Mouse (Mus musculus) telencephalon, adult 2 months (tissue): ENCODE measurements at regions not wholly inside any gene's neighbourhood (a gene's known extent, or its start where the extent isn't known, plus 50 kb on each side); places are given as distances from the start of the nearest gene placed in this dataset.

ENCODE experiments used
- DNase-seq: peaks from one replicate; pipeline ENCODE4 v3.0.0-alpha.2; 2011; ENCODE audit warnings: low read depth, low spot score

DNA sequence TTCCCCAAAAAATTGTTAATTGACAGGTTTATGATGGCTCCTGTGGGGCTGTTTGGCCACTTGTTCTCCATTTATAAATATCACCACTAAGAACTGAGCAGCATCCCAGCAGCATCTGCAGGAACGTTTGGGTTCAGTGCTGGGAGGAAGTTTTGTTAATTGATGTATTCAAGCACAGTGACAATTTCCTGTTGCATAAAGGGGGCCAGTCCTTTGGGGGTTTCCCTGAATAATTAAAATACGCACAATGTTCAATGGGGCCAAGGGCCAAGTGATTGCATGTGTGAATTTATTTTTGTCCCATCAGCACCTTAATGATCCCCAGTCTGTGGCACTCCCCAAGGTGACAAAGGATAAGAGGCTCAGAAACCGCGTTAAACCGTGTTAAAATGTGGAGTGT lies 1272.6 kb upstream of the A1bg start:
- no peak for DNase-seq

DNA sequence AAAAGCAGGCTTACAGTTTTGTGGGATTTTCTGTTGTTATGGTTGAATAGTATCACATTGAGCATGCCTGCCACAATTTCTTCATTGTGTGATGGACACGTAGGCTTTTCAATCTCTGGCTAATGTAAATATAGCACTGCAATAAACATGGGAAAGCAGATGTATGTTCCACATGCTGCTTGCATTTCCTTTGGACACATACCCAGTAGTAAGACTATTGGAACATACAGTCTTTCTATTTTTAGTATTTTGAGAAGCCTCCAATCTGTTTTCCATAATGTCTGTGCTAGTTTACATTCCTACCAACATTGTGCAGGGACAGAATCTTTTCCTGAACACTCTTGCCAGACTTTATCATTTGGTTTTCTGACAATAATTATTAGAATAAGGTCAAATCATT lies 1269.9 kb upstream of the A1bg start:
- no peak for DNase-seq

DNA sequence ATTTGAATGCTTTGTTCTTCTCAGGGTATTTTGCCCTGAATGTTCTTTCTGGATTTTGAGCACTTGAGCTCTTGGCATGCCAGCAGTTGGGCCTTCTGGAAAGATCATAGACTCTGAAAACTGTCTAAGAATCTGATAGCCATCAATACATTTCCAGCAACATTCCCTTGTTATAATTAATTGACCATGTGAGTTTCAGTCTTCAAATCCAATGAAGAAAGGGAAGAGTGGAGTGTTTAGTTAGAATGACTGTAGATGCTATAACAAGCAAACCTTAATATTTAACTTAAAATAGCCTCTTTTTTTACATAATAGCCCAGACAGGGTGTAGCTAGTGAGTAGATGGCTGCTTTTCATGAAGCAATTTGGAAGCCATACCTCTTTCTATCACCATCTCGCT lies 1268.8 kb upstream of the A1bg start:
- no peak for DNase-seq

DNA sequence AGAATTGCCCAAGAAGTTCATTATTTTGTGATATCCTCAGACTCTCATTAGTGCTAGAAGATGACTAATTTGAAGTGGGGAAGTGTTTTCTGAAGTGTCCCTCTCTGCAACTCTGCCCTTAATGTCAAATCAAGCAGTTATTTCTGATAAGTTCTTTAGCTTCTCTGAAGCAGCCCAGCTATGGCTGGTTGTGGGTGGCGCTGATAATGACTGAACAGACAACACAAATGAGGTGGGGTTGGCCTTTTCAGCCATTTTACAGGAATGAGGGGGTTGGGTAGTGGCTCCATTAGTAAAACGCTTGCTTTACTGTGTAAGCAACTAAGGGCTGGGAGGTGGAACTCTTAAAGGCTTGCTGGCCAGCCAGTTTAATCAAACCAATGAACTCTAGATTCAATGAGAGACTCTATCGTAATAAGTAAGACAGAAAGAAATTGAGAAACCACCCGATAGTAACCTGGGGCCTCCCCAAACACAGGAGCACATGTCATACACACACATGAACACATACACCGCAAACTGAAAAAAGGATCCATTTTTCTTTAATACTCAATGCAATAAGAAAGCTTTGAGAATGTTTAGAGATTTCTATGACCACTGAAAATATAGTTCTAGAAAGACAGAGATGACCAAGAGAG lies 1268.3 kb upstream of the A1bg start:
- no peak for DNase-seq

DNA sequence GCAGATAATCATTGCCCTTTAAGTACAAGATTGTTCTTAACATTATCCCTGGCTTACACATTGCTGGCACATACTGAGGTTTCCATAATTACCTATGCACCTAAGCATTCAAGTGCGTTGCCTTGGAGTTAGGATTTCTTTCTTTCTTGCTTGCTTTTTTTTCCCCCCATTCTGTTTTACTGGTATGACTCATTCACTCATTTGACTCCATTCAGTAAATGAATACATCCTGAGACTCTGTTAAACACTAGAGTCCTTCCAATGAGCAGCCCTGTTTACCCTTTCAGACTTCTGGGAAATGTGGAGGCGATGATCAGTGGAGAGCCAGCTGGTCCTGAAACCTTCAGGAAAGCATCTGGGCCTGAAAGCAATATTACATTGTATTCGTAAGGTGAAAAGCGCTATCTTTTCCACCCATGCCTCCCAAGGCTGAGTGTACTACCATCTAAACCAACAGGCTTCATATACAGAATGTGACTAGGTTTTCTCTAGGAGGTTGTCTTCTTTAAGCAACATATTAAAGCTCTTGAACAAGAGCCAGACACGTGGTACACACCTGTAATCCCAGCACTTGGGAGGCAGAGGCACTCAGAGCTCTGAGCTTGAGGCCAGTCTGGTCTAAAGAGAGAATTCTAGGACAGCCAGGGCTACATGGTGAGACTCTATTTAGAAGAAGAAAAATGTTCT lies 1267.6 kb upstream of the A1bg start:
- DNase-seq: no peak

DNA sequence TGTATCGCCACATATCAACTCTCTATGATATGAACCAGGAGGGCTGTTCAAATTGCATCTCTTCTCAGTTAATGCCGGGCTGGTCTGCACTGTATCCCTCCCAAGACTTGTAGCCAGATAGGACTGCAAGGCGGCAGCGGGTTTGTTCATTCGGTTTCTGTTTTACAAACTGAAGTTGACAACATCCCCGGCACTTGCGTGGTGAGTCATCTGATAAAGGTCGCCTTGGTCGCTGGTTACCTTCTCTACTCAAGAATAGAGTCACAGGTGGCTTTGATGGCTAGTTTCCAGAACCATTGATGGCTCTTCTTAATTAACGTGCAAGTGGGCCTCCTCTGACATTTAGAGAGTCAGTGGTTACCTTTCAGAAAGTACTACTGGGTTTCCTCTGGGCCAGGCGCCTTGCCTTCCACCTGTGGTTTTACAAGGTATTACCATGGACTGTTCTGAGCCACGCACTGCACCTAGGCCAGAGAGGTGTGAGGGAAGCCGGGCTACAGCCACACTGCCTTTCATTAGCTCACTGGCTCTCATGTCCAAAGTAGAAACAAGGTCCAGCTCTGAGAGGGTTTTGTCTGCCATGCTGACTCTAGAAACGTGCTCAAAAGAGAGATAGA lies 1266.9 kb upstream of the A1bg start:
- no peak for DNase-seq

DNA sequence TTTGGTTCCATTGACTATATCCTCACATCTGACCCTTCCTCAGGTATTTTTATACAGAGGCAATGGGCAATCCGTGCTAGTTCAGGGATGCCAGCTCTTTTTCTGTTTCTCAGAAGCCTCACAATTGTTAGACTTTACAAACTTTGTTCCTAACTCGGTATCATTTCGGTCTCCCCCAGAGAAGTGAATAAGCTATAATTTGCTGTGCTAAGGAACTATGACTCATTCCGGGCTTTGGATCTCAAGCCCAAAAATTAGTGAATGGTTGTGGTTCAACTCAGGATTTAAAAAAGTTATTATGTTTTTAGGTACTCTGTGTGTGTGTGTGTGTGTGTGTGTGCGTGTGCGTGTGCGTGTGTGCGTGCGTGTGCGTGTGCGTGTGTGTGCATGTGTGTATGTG lies 1263.7 kb upstream of the A1bg start:
- no peak for DNase-seq

DNA sequence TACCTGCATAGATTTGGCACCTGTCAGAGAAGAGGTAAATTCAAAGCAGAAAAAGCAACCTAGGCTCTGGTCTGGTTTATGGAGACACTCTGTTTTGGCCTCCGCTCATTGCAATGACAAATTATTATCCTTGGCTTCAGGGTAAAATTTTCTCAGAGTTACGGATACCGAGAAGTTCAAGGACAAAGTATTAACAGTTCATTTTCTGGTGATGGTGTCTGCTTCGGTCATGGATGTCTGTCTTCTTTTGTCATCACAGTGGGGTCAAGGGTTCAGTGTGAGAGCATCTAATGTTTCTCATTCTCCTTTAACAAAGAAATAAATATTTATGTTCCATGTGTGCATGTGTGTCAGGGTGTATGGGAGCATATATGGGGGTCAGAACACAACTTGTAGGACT lies 1261.0 kb upstream of the A1bg start:
- DNase-seq: no peak

DNA sequence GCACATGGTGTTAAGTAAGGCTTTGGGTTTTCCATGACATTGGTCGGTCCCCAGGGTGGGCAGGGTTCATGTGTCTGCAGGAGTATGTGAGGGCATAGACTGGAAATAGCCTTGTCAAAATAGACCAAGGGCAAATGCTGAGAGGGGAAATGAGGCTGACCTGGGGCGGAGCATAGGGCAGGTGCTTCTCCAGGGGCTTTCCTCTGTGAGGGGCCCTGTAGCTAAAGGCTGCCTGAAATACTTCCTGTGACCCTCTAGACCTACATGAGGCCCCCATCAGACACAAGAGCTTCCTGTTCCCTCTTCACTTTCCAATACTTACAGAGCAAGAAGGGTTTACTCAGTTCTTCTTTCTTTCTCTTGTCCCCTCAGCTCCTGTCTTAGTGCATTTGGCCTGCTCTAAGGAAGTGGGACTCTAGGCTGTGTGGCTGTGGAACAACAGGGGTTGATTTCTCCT lies 1258.7 kb upstream of the A1bg start:
- DNase-seq: no peak

DNA sequence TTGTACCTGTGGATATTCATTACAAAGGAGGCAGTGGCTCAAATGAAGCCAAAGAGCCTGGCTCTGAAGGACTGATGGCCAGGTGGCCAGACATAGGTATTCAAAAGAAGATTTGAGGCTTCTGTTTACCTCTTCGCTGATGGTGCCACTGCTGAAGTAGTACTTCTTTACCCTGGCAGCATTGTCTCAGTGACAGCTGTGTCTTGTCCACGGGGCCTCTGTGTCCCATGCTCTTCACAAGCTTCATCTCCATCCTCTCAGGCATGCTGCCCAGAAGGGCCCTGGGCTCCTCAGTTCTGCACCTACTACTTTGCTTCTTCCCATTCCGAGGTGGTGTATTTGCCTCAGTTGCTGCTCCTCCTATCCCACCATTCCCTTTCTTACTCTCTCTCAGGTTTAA lies 1257.9 kb upstream of the A1bg start:
- DNase-seq: no peak

DNA sequence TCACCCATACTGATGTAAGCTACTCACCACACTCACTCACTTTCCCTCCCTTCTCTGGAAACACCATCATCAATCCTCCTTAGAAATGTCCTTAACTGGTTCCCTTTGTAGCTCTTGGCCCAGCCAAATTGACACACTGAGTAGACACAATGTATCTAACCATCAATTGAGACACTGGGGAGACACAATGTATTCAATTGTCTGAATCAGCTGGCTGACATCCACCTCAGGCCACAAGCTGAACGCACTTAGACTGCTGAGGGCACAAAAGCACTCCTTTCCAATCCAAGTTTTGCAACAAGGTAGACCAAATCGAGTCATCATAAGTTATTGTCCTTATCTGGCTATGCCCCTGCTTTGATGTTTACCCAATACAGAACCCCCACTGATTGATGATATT lies 1257.0 kb upstream of the A1bg start:
- no peak for DNase-seq

DNA sequence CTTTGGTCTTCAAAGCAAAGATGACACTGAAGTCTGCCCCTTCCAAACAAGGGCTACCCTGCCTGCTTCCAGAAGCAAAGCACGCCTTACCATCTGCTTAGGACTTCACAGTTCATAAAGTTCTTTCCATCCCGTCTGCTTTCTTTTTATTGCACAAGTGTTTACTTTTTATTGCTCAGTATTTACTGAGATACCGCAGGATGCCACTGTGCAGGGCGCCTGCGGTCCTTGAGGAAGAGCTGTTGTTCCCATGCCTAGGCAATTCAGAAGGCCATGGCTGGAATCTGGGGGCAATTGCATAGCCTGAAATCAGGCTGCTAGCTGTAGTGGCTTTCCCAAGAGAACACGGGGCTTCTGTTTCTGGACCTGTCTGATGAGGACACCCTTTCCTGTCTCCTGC lies 1255.8 kb upstream of the A1bg start:
- DNase-seq: no peak

DNA sequence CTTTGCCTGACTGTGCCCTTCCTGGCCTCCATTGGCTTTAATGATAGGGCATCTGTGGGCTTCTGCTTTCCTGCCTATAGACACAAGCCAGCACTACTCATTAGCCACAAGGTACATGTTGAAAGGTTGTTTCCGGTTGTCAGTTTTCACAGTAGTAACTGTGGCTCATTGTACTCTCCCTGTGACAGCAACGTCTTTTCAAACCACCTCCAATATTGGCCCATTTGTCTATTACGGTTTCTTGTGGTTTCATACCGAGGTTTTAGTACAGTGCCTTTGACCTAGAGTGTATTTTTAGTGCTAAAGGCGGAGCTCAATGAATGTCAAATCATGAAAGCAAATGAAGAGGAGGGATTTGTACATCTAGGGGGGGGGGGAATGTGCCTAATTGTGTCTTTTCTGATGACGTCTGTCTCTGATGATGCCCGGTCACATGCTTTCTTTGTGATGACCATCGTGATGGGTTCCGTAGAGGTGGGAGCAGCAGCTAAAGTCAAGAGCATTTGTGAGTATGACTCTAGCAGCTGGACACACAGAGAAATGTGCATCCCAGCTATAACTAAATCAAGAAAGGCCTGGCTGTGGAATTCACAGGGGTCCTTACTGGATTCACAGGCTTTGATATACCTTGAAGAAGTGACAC lies 1255.1 kb upstream of the A1bg start:
- DNase-seq: no peak

DNA sequence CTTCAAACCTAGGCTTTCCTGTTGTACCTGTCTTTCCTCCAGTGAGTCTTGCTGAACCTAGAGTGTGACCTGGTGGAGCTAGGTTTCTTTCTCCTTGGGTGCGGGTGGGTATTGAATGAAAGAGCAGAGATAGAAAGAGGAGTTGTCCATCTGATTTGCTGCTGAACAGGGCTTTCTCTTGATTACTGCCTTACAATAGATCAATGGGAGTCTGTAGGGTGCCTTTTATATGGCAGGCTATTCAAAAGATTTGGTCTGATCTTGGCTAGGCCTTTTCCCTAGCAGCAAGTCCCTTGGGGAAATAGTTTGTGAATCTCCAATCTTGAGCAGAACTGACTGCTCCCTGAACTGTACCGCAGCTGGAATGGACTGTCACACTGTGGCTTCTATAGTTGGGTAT lies 1253.3 kb upstream of the A1bg start:
- DNase-seq: no peak

DNA sequence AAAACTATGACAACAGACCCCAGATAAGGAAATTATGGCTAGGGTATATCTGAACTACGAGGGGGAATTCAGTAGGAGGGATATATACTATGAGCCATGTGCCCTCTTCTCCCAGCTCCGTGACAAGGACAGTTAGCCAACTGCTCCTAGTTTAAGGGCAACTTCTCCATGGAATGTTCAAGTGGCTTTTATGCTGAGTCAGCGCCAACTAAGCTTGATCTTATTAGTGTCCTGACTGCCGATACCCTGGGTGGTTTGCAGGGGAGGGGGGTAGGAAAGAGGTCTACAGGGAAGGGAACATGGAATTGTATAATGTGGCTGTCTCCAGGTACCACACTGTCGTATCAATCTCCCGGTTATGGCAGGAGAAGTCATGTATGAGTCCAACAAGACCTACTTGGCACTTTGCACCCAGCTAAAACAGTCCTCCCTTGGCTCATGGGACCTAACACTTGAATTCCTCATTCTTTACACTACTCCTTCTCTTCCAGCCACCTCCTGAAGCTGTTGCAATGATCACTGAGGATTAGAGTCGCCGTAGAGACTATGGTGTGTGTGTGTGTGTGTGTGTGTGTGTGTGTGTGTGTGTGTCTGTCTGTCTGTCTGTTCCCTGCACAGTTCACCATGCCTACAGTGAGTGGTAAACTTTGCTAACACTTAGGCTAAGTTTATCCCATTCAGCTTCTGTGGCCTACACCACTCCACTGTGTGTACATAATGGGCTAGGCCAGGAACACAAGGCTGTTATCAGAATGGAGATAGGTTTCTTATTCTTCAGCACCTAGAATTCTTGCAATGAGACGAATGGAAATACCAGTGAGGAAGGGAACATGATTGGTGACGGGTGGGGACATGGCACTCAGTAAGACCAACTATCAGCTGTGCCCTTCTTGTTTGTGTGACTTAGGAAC lies 1251.1 kb upstream of the A1bg start:
- DNase-seq: no peak

DNA sequence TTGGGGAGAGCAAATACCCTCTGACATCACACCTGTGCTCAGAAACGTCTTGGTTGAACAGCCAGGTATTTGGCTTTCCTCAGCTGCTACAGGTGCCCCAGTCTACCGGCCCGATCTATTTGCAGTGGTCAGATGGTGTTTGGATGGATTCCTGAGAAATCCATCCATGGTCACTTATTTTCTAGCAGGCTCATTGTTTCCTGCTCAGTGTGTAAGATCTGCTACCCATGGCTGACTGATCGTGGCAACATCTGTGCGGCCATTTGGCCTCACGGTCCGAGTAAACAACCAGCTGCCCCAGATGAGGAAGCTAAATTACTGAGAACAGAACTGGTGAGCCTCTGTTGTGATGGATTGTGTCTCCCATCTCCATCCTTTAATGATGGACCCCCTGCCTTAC lies 1248.8 kb upstream of the A1bg start:
- no peak for DNase-seq

DNA sequence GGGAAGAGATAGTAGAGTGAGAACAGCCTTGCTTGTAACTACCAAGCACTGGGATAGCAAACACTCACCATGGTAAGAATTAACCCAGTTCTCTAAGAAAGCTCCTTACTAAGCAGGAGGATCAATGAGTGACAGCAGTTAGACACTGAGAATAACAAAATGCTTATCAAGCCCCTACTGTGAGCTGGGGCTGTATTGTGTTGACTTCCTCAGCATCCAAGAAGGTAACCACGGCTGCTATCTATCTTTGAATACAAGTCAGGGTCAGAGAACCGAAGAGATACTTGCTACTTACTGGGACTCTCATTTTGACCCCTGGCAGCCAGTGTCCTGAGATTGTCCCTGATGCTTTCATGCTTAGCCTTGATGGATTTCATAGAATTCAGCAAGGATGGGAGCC lies 1248.4 kb upstream of the A1bg start:
- DNase-seq: no peak

DNA sequence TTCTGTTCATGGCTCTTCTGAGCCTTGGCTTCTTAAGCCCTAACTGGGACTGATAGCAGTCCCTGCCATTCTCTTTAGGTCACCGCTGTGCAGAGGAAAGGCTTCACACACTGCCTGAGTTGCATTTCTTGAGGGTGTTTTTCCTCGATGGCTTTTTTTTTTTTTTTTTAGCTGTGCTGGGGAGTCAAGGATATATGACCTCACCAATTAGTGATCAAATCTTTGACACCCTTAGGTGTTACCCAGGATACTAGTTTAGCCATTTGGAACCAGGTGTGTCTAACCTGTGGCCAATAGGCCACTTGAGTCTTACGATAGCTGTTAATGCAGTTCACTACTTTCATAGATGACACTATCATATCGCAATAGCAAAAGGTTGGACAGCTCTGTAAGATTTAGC lies 1247.5 kb upstream of the A1bg start:
- DNase-seq: no peak

DNA sequence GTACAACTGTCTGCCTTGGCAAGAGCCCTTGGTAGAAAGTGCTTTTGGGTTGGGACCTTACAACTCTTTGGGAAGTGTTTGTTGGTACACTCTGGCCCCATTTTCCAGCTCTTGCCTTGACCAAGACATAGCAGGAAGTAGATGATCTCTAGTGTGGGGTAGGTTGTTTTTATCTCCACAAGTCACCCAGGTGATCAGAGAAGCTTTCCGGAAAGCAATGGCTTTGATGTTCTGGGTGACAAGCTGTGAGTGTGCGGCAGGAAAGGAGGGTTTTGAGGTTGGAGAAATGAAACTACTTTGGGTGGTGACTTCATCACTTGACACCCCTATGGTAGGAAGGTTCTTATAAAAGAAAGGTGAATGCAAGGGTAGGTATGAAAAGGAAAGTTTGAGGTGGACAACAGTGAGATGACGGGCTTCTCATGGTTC lies 1246.8 kb upstream of the A1bg start:
- no peak for DNase-seq

DNA sequence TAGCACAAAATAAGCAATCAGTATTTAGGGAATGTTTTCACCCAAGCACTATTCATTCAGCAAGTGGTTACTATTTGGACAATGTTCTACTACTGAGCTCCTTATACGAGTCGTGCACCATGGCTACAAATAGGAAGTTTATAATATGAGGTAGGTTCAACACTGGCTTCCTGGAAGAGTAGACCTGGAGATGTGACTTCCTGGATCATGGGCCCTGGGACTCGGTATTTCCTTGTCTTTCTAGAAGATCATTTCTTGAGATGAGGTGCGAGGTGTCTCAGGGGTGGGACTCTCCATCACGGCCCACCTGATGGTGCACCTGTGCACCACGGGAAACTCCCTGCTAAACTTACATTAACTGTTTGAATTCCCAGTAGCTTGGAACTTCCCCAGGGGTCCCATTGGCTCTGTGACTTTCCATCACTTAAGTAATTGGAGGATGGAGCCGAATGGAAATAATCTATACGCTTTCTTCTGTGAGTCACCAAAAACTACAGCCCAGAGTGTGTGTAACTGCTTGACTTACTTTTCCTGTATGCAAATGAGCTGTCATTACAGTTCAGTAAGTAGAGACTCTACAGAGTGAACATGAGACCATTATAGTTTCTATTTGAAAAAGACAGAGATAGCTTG lies 1246.3 kb upstream of the A1bg start:
- DNase-seq: no peak

DNA sequence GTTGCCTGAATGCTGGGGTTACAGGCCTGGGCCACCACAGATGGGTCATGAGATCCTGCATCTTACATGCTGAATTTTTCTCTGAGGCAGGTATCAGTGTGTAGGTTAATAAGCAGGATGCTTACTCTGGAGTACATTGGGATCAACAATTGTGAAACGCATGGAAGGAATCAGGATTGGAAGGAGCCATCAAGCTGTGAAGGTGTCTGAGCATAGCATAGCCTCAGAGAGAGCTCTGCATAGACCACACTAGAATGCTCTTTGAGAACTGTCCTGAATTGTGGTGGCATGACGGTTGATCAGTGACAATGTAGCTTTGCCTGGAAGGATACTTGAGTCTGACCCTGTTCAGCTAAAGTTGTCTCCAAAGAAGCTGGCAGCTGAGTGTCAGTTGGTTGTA lies 1245.7 kb upstream of the A1bg start:
- DNase-seq: no peak
